In genomic region chr5:54348820-54349596, GRCm38 (mm10) we compare ENCODE assay signal across 21 mouse cellular contexts.
DNase-seq lines count a peak whose midpoint lies in the region; ATAC-seq and TF ChIP-seq lines count a peak whose summit lies in the region.
"Had no signal": no experiment of that assay in that cellular context is flagged by ENCODE, and none has a peak within 500 bp of the region (broad histone marks: within the 10 kb centered on the region; RNA-seq: fewer than 3 reads in every experiment).

No protein-coding gene starts in this region.

- no peaks in the 10 kb centered on the region for H3K4me1 ChIP-seq in heart, embryonic 12.5 days (replicated peaks)
- 0 out of 2 replicates have a peak, but pooled peaks cover 8% of the 10 kb centered on the region for H3K4me1 ChIP-seq in hindbrain, embryonic 13.5 days (replicated peaks)
- H3K4me1 ChIP-seq in hindbrain, embryonic 10.5 days (replicated peaks): no peaks in the 10 kb centered on the region
- peaks cover 0 to 11% of the 10 kb centered on the region in 2 experiments; a peak in 2 of 4 replicates for H3K4me1 ChIP-seq in CH12.LX (ENCODE audit: control insufficient read depth in 1 of 2, insufficient read depth in 2 of 2)
- H3K4me1 ChIP-seq: embryonic facial prominence, embryonic 10.5 days; intestine, embryonic 15.5 days had no signal

- no peaks in the 10 kb centered on the region for H3K79me2 ChIP-seq in CH12.LX (replicated peaks; ENCODE audit: control insufficient read depth, extremely low read depth, insufficient read depth, poor library complexity, severe bottlenecking)

- in situ Hi-C loops in CH12.LX (cut with MboI; ENCODE audit: low pct_ligation_motif_present, low pct_unique_long_range_greater_than_20kb, low sequenced_read_pairs): no loop called here

- no peak for TF ChIP-seq POLR2A in CH12.LX (IDR thresholded peaks at IDR 0.05; ENCODE audit: low read depth, low read length)

- DNase-seq in heart, adult 18-20 months: no peak
- DNase-seq in hindbrain, embryonic 10.5 days (ENCODE audit: low spot score): no peak
- peak; percentile 2 for DNase-seq in CH12.LX (ENCODE audit: extremely low read depth)
- peak; percentile 23 for DNase-seq in brain, adult 2 months (ENCODE audit: low read depth, low spot score)
- DNase-seq in layer of hippocampus, adult 18-20 months (ENCODE audit: low spot score in 2 of 2): no peak
- DNase-seq in right cerebral cortex, postnatal 14 days: no peak
- DNase-seq: adrenal gland, adult 8-10 months; cerebellum, adult 9-10 months; gastrocnemius, adult 2 months; kidney, adult 9 months; kidney, postnatal 36 days; layer of hippocampus, adult 9-11 months; lung, adult 18-20 months; lung, postnatal 14 days had no signal

- no peaks in the 10 kb centered on the region for H3K27me3 ChIP-seq in heart, embryonic 12.5 days (replicated peaks)
- no peaks in the 10 kb centered on the region for H3K27me3 ChIP-seq in hindbrain, embryonic 13.5 days
- no peaks in the 10 kb centered on the region for H3K27me3 ChIP-seq in hindbrain, embryonic 10.5 days (ENCODE audit: insufficient read depth, poor library complexity, severe bottlenecking)
- H3K27me3 ChIP-seq in CH12.LX (replicated peaks): no peaks in the 10 kb centered on the region
- H3K27me3 ChIP-seq: intestine, embryonic 15.5 days had no signal

- TF ChIP-seq RAD21 in CH12.LX (IDR thresholded peaks at IDR 0.05; ENCODE audit: low read depth, low read length): no peak

- H3K36me3 ChIP-seq in heart, embryonic 12.5 days: no peaks in the 10 kb centered on the region
- no peaks in the 10 kb centered on the region for H3K36me3 ChIP-seq in hindbrain, embryonic 13.5 days
- no peaks in the 10 kb centered on the region for H3K36me3 ChIP-seq in hindbrain, embryonic 10.5 days
- H3K36me3 ChIP-seq in CH12.LX (replicated peaks in 1 of 2; ENCODE audit: control insufficient read depth in 1 of 2, insufficient read depth in 1 of 2, low read length in 1 of 2): no peaks in the 10 kb centered on the region
- H3K36me3 ChIP-seq: embryonic facial prominence, embryonic 10.5 days; intestine, embryonic 15.5 days had no signal

- no peak; the same call in 1 of the 2 replicates for ATAC-seq in heart, embryonic 12.5 days (ENCODE audit: insufficient number of reproducible peaks, low FRiP score)
- 0 out of 2 replicates have a peak, but pooled peaks have one; percentile 49 for ATAC-seq in hindbrain, embryonic 13.5 days (ENCODE audit: low FRiP score)
- ATAC-seq: intestine, embryonic 15.5 days; Patski had no signal

- H3K4me3 ChIP-seq in heart, embryonic 12.5 days: no peak overlapping the region
- no peak overlapping the region for H3K4me3 ChIP-seq in hindbrain, embryonic 13.5 days
- H3K4me3 ChIP-seq in hindbrain, embryonic 10.5 days: no peak overlapping the region
- no peak overlapping the region for H3K4me3 ChIP-seq in CH12.LX (replicated peaks in 1 of 3; ENCODE audit: low read depth in 2 of 3, low read length in 2 of 3, poor library complexity in 1 of 3)
- H3K4me3 ChIP-seq: embryonic facial prominence, embryonic 10.5 days; gastrocnemius, adult 2 months; intestine, embryonic 15.5 days had no signal

- peak overlapping the region; percentile 27; the same call in 1 of the 2 replicates for H3K27ac ChIP-seq in heart, embryonic 12.5 days (ENCODE audit: poor library complexity, severe bottlenecking)
- peak overlapping the region; percentile 66 for H3K27ac ChIP-seq in hindbrain, embryonic 13.5 days
- no peak overlapping the region for H3K27ac ChIP-seq in hindbrain, embryonic 10.5 days
- no peak overlapping the region for H3K27ac ChIP-seq in CH12.LX (ENCODE audit: insufficient read depth, low read depth)
- H3K27ac ChIP-seq: embryonic facial prominence, embryonic 10.5 days; gastrocnemius, adult 2 months; intestine, embryonic 15.5 days; stomach, postnatal 0 days had no signal

- no peak for TF ChIP-seq EP300 in CH12.LX (IDR thresholded peaks at IDR 0.05; ENCODE audit: low read length)

- WGBS in heart, embryonic 12.5 days: 68% methylated on average over 8 of the region's 8 CpGs
- 68% methylated on average over 8 of the region's 8 CpGs for WGBS in hindbrain, embryonic 13.5 days
- 90% methylated on average over 8 of the region's 8 CpGs for WGBS in hindbrain, embryonic 10.5 days

- no peak for TF ChIP-seq CTCF in CH12.LX (conservative IDR thresholded peaks at IDR 0.05 in 1 of 2, IDR thresholded peaks at IDR 0.05 in 1 of 2; ENCODE audit: low read depth in 2 of 2, low read length in 2 of 2)

- dilution Hi-C loops in CH12.LX (cut with MboI; ENCODE audit: extremely low pct_ligation_motif_present, extremely low pct_unique_long_range_greater_than_20kb, low sequenced_read_pairs): no loop called here

- no peak overlapping the region for H3K9ac ChIP-seq in heart, embryonic 12.5 days
- no peak overlapping the region for H3K9ac ChIP-seq in hindbrain, embryonic 13.5 days
- H3K9ac ChIP-seq in CH12.LX (ENCODE audit: insufficient read depth, low read depth): no peak overlapping the region
- H3K9ac ChIP-seq: intestine, embryonic 15.5 days had no signal

- no peak overlapping the region for H3K4me2 ChIP-seq in heart, embryonic 12.5 days
- H3K4me2 ChIP-seq in hindbrain, embryonic 13.5 days: no peak overlapping the region
- H3K4me2 ChIP-seq in CH12.LX (ENCODE audit: insufficient read depth, low read depth, poor library complexity, severe bottlenecking): 0 out of 2 replicates have a peak overlapping the region, but pooled peaks have one; percentile 29
- H3K4me2 ChIP-seq: intestine, embryonic 15.5 days; liver, embryonic 11.5 days had no signal

- 0 out of 2 replicates have a peak, but pooled peaks cover 2% of the 10 kb centered on the region for H3K9me3 ChIP-seq in heart, embryonic 12.5 days (replicated peaks)
- H3K9me3 ChIP-seq in hindbrain, embryonic 13.5 days: no peaks in the 10 kb centered on the region
- no peaks in the 10 kb centered on the region for H3K9me3 ChIP-seq in hindbrain, embryonic 10.5 days
- H3K9me3 ChIP-seq in CH12.LX (replicated peaks; ENCODE audit: low read length): no peaks in the 10 kb centered on the region
- H3K9me3 ChIP-seq: embryonic facial prominence, embryonic 10.5 days; intestine, embryonic 15.5 days had no signal

TF ChIP-seq in CH12.LX, 34 proteins besides CTCF, POLR2A, EP300 and RAD21:
- TF ChIP-seq JUND (conservative IDR thresholded peaks at IDR 0.05; ENCODE audit: low read depth, low read length): no peak
- TF ChIP-seq ZNF384 (IDR thresholded peaks at IDR 0.05; ENCODE audit: low read depth, low read length): no peak
- no peak for TF ChIP-seq ZKSCAN1 (IDR thresholded peaks at IDR 0.05; ENCODE audit: borderline replicate concordance, low read depth, low read length)
- TF ChIP-seq MAZ (IDR thresholded peaks at IDR 0.05; ENCODE audit: low read depth, low read length): no peak
- TF ChIP-seq GABPA (IDR thresholded peaks at IDR 0.05; ENCODE audit: insufficient replicate concordance, low read depth, low read length): no peak
- no peak for TF ChIP-seq MXI1 (IDR thresholded peaks at IDR 0.05; ENCODE audit: low read depth, low read length)
- no peak for TF ChIP-seq E2F4 (IDR thresholded peaks at IDR 0.05; ENCODE audit: insufficient replicate concordance, low read depth, low read length)
- TF ChIP-seq USF1 (IDR thresholded peaks at IDR 0.05; ENCODE audit: low read depth, low read length): no peak

Comparison
In these comparisons a context has a peak if more than half of its experiments do, and no peak if none do; other contexts are left out.
1. H3K27ac ChIP-seq: peak in heart, embryonic 12.5 days (single experiment) and hindbrain, embryonic 13.5 days (single experiment); none in hindbrain, embryonic 10.5 days (single experiment) and CH12.LX (single experiment).
2. DNase-seq: peak in CH12.LX (single experiment) and brain, adult 2 months (single experiment); none in heart, adult 18-20 months (0 of 2), hindbrain, embryonic 10.5 days (single experiment), layer of hippocampus, adult 18-20 months (0 of 2) and right cerebral cortex, postnatal 14 days (single experiment).